Mouse (Mus musculus) G1E (cell line): Measurements from ENCODE around the gene Gm13698.
"Not testable (repeated sequence)": the region's sequence is repeated elsewhere in the genome, so short reads cannot be mapped to it uniquely, and the experiment has no call there.

ENCODE experiments used
- CTCF ChIP-seq: IDR thresholded peaks from 2 replicates; pipeline ENCODE4 v1.5.1; 2012; ENCODE audit warnings: low read depth, low read length, inconsistent platforms, mixed read lengths
- GATA1 ChIP-seq: IDR thresholded peaks from 2 replicates; pipeline ENCODE4 v1.6.1; 2012; ENCODE audit warnings: borderline replicate concordance, low read length, inconsistent platforms, mixed read lengths
- GATA2 ChIP-seq: IDR thresholded peaks from 2 replicates; pipeline ENCODE4 v1.6.1; 2012; ENCODE audit warnings: low read depth, low read length, inconsistent platforms, borderline replicate concordance
- POLR2AphosphoS5 ChIP-seq: IDR thresholded peaks from 2 replicates; pipeline ENCODE4 v1.6.1; 2012; ENCODE audit warnings: low read depth, low read length, inconsistent platforms; ENCODE audit not compliant: insufficient replicate concordance

GRCm38 (mm10) chr2:83978633-83979032, 23.1 kb downstream of the Gm13698 start, which contains the start of gene Gm13694:
- not testable (repeated sequence) for TF ChIP-seq CTCF, POLR2AphosphoS5, GATA1, GATA2
